Mouse (Mus musculus) gastrocnemius, adult 18-20 months (tissue): ENCODE measurements around the gene Zfp638. TPM values are rescaled to one million over a fixed set of nuclear protein-coding genes. Genes with fewer than 3 reads are reported as not detected.
"Not testable (repeated sequence)": the region's sequence is repeated elsewhere in the genome, so short reads cannot be mapped to it uniquely, and the experiment has no call there.

Source experiments
- DNase-seq: peaks from one replicate; pipeline ENCODE4 v3.0.0; 2021; ENCODE audit warnings: low spot score
- long read RNA-seq, 2 experiments: library from polyadenylated mRNA; stranded (forward); transcript quantifications; one replicate each; pipeline ENCODE4 v2.0.0; 2021
- total RNA-seq, 2 experiments: library from RNA; stranded (reverse); gene quantifications; 2 replicates each; pipeline ENCODE4 v1.2.3; 2021

The Zfp638 gene
- total RNA-seq: 10 to 100 TPM; 33.6 to 44.5 TPM
- long read RNA-seq, experiment 1, partial matches to known transcripts: 7 of 15 reads
- long read RNA-seq, experiment 1, other reads (novel, unspliced or antisense): 8 of 15 reads
- long read RNA-seq, experiment 2, partial matches to known transcripts: 2 of 14 reads
- long read RNA-seq, experiment 2, other reads (novel, unspliced or antisense): 10 of 14 reads

GRCm38 (mm10) chr6:83866954-83867597, at the start of gene Zfp638:
TSS of gene Zfp638 (plus strand) at chr6:83867109.
- DNase-seq: peak; percentile 94

GRCm38 (mm10) chr6:83818996-83819395, 47.9 kb upstream of the Zfp638 start:
- DNase-seq: no peak

DNA sequence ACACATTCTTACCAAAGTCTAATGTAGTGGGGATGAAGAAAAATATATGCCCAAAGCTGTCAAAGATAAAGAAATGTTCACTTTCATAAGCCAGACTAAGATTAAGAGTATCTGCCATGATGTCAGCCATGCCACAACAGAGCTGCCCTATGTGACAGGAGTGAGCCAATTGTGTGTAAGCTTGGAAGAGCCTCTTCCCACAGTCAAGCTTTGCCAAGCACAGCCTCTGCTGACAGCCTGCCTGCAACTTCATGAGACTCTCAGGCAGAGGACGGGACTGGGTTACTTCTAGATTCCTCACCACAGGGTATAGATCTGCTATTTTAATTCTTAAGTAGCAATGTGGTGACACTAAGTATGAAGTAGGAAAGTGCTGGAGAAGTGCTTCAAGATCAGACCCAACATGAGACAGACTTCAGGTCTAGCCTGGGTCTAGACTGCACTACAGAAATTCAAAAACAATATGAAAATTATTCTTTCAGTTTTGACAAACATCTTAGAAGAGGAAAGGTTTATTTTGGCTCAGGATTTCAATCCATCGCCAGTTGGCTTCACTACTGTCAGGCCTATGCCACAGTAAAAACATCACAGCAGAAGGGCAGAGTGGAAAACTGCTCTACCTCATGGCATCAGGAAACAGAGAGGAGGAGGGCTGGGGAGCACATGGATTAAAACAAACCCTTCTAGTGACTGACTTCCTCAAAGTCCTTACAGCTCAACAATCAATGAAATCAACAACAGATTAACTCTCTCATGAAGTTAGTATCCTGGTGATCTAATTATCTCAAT, 46.0 kb upstream of the Zfp638 start:
- no peak for DNase-seq

GRCm38 (mm10) chr6:83821856-83822255, 45.1 kb upstream of the Zfp638 start:
- DNase-seq: no peak

- DNase-seq: peak; percentile 11
Measured at GRCm38 (mm10) chr6:83830941-83831605, 35.8 kb upstream of the Zfp638 start.

DNA sequence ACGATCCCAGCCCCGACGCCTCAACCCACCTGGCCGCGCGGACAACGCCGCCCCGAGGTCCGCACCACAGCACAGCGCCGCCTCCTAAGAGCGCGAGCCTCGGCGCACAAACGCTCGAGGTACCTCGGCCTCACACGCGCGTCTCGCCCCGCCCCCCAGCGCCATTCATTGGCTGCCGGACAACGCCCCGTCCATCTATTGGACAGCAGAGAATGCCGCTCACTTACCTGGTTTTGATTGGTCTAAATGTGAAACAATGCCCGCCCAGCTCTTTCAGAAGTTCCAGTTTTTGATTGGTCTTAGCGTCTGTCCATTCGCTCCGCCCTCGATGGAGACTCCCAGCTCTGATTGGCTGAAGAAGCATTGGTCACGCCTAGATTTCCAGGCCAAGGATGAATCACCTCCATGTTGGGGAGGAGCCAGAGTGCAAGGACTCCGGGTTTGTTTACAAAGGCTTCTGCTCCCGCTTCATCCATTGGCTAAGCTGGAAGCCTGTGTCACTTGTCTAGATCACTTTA, 35.2 kb upstream of the Zfp638 start, which contains the start of gene Paip2b:
Gene Paip2b (minus strand): TSS at position 136 of the 518 bp plus-strand sequence.
- peak; percentile 100 for DNase-seq

DNA sequence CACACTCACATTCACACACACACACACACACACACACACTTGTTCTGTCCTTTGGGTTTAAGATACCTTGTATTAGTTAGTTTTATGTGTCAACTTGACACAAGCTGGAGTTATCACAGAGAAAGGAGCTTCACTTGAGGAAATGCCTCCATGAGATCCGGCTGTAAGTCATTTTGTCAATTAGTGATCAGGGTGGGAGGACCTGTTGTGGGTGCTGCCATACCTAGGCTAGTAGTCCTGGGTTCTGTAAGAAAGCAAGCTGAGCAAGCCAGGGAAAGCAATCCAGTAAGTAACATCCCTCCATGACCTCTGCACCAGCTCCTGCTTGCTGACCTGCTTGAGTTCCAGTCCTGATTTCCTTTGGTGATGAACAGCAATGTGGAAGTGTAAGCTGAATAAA, 34.5 kb upstream of the Zfp638 start:
- DNase-seq: not testable (repeated sequence)

GRCm38 (mm10) chr6:83836826-83837225, 30.1 kb upstream of the Zfp638 start:
- DNase-seq: no peak

DNA sequence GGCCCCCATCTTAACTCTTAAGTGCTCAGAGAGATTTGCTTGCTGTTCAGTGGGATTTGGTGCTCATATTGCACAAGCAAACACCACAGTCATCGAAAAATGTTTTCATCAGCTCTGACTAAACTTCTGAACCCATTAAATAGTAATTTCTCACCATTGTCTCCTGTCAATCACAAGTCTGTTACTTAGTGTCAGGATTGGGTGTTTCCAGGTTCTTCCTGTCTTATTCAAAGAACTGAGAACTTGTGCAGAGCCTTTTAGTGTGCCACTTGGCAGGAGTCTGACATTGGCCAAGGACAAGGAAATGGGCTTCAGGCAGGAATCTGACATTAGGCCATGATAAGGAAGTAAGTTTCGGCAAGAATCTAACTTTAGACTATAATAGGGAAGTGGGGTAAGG, 28.9 kb upstream of the Zfp638 start:
- no peak for DNase-seq

DNA sequence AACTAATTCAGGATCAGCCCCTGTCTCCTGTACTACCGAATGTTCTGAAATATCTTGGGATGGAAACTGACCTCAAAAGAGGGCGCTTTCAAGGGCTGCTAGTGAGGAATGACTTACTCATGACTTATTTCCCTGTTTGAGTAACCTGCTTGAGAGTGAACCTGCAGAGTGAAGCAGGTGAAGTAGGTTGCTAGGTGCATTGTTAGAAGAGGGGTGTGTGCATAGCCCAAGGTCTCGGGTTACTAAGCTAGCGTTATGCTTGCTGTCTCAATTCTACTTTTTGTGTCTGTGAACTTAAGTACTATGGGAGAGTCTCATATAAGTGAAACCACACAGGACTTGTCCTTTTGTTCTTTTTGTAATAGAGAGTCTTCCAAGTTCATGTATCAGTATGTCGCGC, 26.8 kb upstream of the Zfp638 start:
- DNase-seq: no peak

GRCm38 (mm10) chr6:83844913-83845312, 22.0 kb upstream of the Zfp638 start:
- DNase-seq: no peak

DNA sequence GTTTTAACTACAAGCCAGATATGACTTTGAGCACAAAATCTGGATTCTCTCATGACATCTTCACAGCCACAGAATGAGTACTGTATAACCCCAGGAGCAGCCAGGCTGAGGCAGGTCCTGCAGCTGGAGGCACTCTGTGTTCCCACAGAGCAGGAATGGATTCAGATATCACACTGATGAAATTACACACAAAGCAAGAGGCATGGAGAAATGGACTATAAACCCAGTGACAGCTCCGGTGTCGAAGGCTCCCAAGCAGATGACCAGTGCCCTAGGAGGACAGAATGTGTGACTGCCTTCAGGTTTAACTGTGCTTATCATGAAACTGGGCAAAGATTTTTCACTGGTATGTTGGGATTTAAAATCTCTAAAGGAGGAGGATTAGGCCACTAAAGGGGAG, 20.8 kb upstream of the Zfp638 start:
- peak; percentile 68 for DNase-seq

- DNase-seq: peak; percentile 72
Measured at GRCm38 (mm10) chr6:83849446-83849845, 17.5 kb upstream of the Zfp638 start.

DNA sequence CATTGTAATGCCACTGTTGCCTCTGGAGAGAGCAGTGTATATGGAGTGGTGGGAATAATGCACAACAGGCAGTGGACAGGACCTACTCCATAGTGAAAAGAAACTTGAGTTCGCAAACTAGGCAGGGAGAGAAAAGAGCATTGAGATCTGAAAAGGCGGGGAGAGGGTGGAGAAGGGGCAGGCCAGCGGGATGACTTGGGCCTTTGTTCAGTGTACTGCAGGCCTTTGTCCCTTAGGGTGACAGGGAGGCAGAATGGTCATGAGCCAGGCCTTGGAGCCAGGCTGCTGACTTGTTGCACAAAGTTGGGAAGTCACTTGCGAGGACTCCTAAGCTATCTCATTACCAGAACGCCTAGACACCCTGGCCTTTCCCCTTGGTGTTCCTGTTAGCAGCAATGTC, 9.4 kb upstream of the Zfp638 start:
- no peak for DNase-seq

DNA sequence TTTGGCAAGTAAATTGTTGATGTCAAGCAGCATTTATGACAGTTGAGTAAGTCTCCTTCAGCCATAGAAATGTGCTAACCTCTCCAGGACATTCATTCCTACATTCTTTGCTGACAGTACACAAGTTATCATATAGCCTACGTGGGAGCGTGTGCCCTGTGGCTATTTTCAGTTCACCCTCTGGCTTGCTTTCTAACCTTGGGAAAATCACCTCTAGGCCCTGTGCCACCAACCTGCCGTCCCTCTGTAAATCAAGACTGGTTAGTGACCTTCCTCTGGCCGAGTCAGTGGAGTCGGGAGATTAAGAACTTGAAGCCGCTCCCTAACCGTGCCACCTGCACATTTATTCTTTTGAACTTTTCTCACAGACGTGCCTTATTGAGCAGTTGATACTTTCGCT, 6.9 kb upstream of the Zfp638 start:
- peak; percentile 89 for DNase-seq

DNA sequence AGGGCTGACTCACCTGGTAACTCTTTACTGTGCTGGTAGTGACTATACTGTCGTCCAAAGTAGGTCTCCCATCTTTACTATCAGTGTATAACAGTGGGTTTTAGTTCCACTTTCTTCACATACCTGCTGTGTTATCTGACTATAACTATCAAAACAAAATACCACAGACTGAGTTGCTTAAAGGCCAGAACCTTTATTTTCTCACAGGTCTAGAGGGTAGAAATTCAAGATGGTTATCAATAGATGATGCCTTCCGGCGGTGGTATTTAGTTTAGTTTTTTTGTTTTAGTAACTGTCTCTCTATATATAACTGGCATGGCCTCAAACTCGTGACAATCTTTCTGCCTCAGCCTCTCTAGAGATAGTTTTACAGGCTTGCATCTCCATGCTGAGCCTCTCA, 3.4 kb upstream of the Zfp638 start:
- DNase-seq: no peak

DNA sequence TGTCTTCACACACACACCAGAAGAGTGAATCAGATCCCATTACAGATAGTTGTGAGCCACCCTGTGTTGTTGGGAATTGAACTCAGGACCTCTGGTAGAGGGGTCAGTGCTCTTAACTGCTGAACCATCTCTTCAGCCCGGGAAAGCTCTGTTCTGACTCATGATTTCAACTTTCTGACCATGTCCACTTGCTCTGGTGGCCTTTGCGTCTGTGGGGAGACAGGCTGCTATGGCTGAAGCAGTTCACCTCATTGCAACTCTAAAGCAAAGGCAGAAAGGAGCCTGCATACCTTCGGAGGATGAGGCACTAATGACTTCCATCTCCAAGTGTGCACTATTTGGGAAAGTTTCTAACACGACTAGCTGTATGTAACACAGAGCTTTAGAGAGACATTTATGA, 486 bp upstream of the Zfp638 start:
- DNase-seq: no peak

GRCm38 (mm10) chr6:83867598-83868585, 983 bp downstream of the Zfp638 start:
- peak; percentile 77 for DNase-seq

- peak; percentile 59 for DNase-seq
Measured at GRCm38 (mm10) chr6:83879815-83880214, 12.9 kb downstream of the Zfp638 start.

DNA sequence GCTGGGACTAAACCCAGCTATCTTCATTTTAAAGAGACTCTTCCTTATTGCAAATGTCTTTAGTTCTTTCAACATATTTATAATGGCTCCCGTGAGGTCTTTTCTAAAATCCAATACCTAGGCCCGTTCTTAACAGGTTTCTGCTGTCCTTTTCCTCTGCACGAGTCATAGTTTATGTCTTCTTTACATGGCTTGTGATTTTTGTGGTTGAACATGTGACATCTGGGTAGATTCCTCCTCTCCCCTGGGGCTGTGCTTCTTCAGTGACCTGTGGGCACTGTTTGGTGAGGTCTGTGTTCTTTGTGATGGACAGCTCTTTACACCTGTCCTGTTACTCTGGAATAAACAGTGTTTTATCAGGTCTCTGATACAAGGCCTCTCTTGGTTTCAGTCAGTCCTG, 19.9 kb downstream of the Zfp638 start:
- no peak for DNase-seq

- DNase-seq: no peak
Measured at GRCm38 (mm10) chr6:83888802-83889201, 21.9 kb downstream of the Zfp638 start.
